Mouse (Mus musculus): ENCODE measurements around the gene Cdc42ep2. TPM values are rescaled to one million over a fixed set of nuclear protein-coding genes. Genes with fewer than 3 reads are reported as not detected.

The Cdc42ep2 gene
- polyA plus RNA-seq, 1 experiment from 2014 or later: 16.9 TPM

- peak overlapping the region; percentile 30; the same call in 1 of the 2 replicates for H3K4me2 ChIP-seq (replicated peaks)
- ATAC-seq (ENCODE audit: low FRiP score): no peak
- 0 out of 2 replicates have a peak overlapping the region, but pooled peaks have one; percentile 3 for H3K9ac ChIP-seq
- 54% methylated on average over 21 of the region's 21 CpGs for whole genome bisulfite sequencing
- no peaks in the 10 kb centered on the region for H3K27me3 ChIP-seq (ENCODE audit: control insufficient read depth, insufficient read depth, low read length)
- peaks cover 9% of the 10 kb centered on the region; the same call in 1 of the 2 replicates for H3K4me1 ChIP-seq (replicated peaks; ENCODE audit: control insufficient read depth, insufficient read depth, low read length)
- H3K27ac ChIP-seq: peak overlapping the region; percentile 71
- no peaks in the 10 kb centered on the region for H3K36me3 ChIP-seq (replicated peaks; ENCODE audit: control insufficient read depth, insufficient read depth)
- H3K4me3 ChIP-seq (replicated peaks; ENCODE audit: low read length): no peak overlapping the region
- no peak for DNase-seq (ENCODE audit: low spot score)
- H3K9me3 ChIP-seq (ENCODE audit: control insufficient read depth, low read length): no peaks in the 10 kb centered on the region
These were observed 12.6 kb upstream of the Cdc42ep2 start for GRCm38 (mm10) chr19:5937095-5937835.

- no peak overlapping the region for H3K4me3 ChIP-seq (replicated peaks; ENCODE audit: low read length)
- no peak overlapping the region for H3K4me2 ChIP-seq (replicated peaks)
- no peaks in the 10 kb centered on the region for H3K9me3 ChIP-seq (ENCODE audit: control insufficient read depth, low read length)
- ATAC-seq (ENCODE audit: low FRiP score) (no peak), DNase-seq (ENCODE audit: low spot score) (no peak)
- no peak overlapping the region for H3K9ac ChIP-seq
- no peak overlapping the region for H3K27ac ChIP-seq
- WGBS: 87% methylated on average over 5 of the region's 5 CpGs
- H3K36me3 ChIP-seq (replicated peaks; ENCODE audit: control insufficient read depth, insufficient read depth): no peaks in the 10 kb centered on the region
- peaks cover 9% of the 10 kb centered on the region; the same call in 1 of the 2 replicates for H3K4me1 ChIP-seq (replicated peaks; ENCODE audit: control insufficient read depth, insufficient read depth, low read length)
- H3K27me3 ChIP-seq (ENCODE audit: control insufficient read depth, insufficient read depth, low read length): no peaks in the 10 kb centered on the region
These were observed 11.1 kb upstream of the Cdc42ep2 start for GRCm38 (mm10) chr19:5935691-5936090.

GRCm38 (mm10) chr19:5935266-5935665 is 10.7 kb upstream of the Cdc42ep2 start:
- peaks cover 9% of the 10 kb centered on the region; the same call in 1 of the 2 replicates for H3K4me1 ChIP-seq (replicated peaks; ENCODE audit: control insufficient read depth, insufficient read depth, low read length)
- H3K4me3 ChIP-seq (replicated peaks; ENCODE audit: low read length): no peak overlapping the region
- H3K27me3 ChIP-seq (ENCODE audit: control insufficient read depth, insufficient read depth, low read length): no peaks in the 10 kb centered on the region
- ATAC-seq (ENCODE audit: low FRiP score) (no peak), DNase-seq (ENCODE audit: low spot score) (no peak)
- no peak overlapping the region for H3K9ac ChIP-seq
- H3K27ac ChIP-seq: no peak overlapping the region
- 75% methylated on average over 3 of the region's 3 CpGs for WGBS
- no peaks in the 10 kb centered on the region for H3K9me3 ChIP-seq (ENCODE audit: control insufficient read depth, low read length)
- H3K4me2 ChIP-seq (replicated peaks): no peak overlapping the region
- H3K36me3 ChIP-seq (replicated peaks; ENCODE audit: control insufficient read depth, insufficient read depth): no peaks in the 10 kb centered on the region

- Histone ChIP-seq H3K36me3 (replicated peaks; ENCODE audit: control insufficient read depth, insufficient read depth) (no peaks in the 10 kb centered on the region), H3K9ac (no peak overlapping the region), H3K27ac (no peak overlapping the region), H3K4me3 (replicated peaks; ENCODE audit: low read length) (no peak overlapping the region), H3K27me3 (ENCODE audit: control insufficient read depth, insufficient read depth, low read length) (no peaks in the 10 kb centered on the region), H3K4me1 (replicated peaks; ENCODE audit: control insufficient read depth, insufficient read depth, low read length) (0 out of 2 replicates have a peak, but pooled peaks cover 4% of the 10 kb centered on the region), H3K9me3 (ENCODE audit: control insufficient read depth, low read length) (no peaks in the 10 kb centered on the region), H3K4me2 (replicated peaks) (no peak overlapping the region)
- DNase-seq (ENCODE audit: low spot score): no peak
- no peak for ATAC-seq (ENCODE audit: low FRiP score)
- 73% methylated on average over 14 of the region's 14 CpGs for WGBS
These were observed 5.3 kb upstream of the Cdc42ep2 start for GRCm38 (mm10) chr19:5929634-5930596.

GRCm38 (mm10) chr19:5928546-5928945 is 3.9 kb upstream of the Cdc42ep2 start:
- Histone ChIP-seq H3K4me3 (replicated peaks; ENCODE audit: low read length) (no peak overlapping the region), H3K9ac (no peak overlapping the region), H3K36me3 (replicated peaks; ENCODE audit: control insufficient read depth, insufficient read depth) (no peaks in the 10 kb centered on the region), H3K9me3 (ENCODE audit: control insufficient read depth, low read length) (no peaks in the 10 kb centered on the region), H3K4me2 (replicated peaks) (no peak overlapping the region), H3K27ac (no peak overlapping the region), H3K27me3 (ENCODE audit: control insufficient read depth, insufficient read depth, low read length) (no peaks in the 10 kb centered on the region), H3K4me1 (replicated peaks; ENCODE audit: control insufficient read depth, insufficient read depth, low read length) (peaks cover 4% of the 10 kb centered on the region; the same call in 1 of the 2 replicates)
- 81% methylated on average over 3 of the region's 3 CpGs for WGBS
- DNase-seq (ENCODE audit: low spot score) (no peak), ATAC-seq (ENCODE audit: low FRiP score) (no peak)

GRCm38 (mm10) chr19:5928104-5928503 is 3.5 kb upstream of the Cdc42ep2 start:
- Histone ChIP-seq H3K9me3 (ENCODE audit: control insufficient read depth, low read length) (no peaks in the 10 kb centered on the region), H3K27ac (no peak overlapping the region), H3K27me3 (ENCODE audit: control insufficient read depth, insufficient read depth, low read length) (no peaks in the 10 kb centered on the region), H3K4me1 (replicated peaks; ENCODE audit: control insufficient read depth, insufficient read depth, low read length) (peaks cover 6% of the 10 kb centered on the region; the same call in 1 of the 2 replicates), H3K9ac (no peak overlapping the region), H3K4me3 (replicated peaks; ENCODE audit: low read length) (no peak overlapping the region), H3K36me3 (replicated peaks; ENCODE audit: control insufficient read depth, insufficient read depth) (no peaks in the 10 kb centered on the region), H3K4me2 (replicated peaks) (no peak overlapping the region)
- WGBS: 89% methylated on average over 6 of the region's 6 CpGs
- DNase-seq (ENCODE audit: low spot score) (no peak), ATAC-seq (ENCODE audit: low FRiP score) (no peak)

- Histone ChIP-seq H3K36me3 (replicated peaks; ENCODE audit: control insufficient read depth, insufficient read depth) (no peaks in the 10 kb centered on the region), H3K27ac (no peak overlapping the region), H3K4me3 (replicated peaks; ENCODE audit: low read length) (no peak overlapping the region), H3K4me2 (replicated peaks) (no peak overlapping the region), H3K9me3 (ENCODE audit: control insufficient read depth, low read length) (no peaks in the 10 kb centered on the region), H3K27me3 (ENCODE audit: control insufficient read depth, insufficient read depth, low read length) (no peaks in the 10 kb centered on the region), H3K4me1 (replicated peaks; ENCODE audit: control insufficient read depth, insufficient read depth, low read length) (peaks cover 6% of the 10 kb centered on the region; the same call in 1 of the 2 replicates), H3K9ac (no peak overlapping the region)
- ATAC-seq (ENCODE audit: low FRiP score) (no peak), DNase-seq (ENCODE audit: low spot score) (no peak)
- WGBS: 78% methylated on average over 8 of the region's 8 CpGs
These were observed 2.9 kb upstream of the Cdc42ep2 start for GRCm38 (mm10) chr19:5927532-5927931.

GRCm38 (mm10) chr19:5927026-5927425 is 2.4 kb upstream of the Cdc42ep2 start:
- no peak overlapping the region for H3K9ac ChIP-seq
- no peaks in the 10 kb centered on the region for H3K9me3 ChIP-seq (ENCODE audit: control insufficient read depth, low read length)
- no peaks in the 10 kb centered on the region for H3K27me3 ChIP-seq (ENCODE audit: control insufficient read depth, insufficient read depth, low read length)
- no peak overlapping the region for H3K4me2 ChIP-seq (replicated peaks)
- ATAC-seq (ENCODE audit: low FRiP score) (no peak), DNase-seq (ENCODE audit: low spot score) (peak; percentile 20)
- H3K36me3 ChIP-seq (replicated peaks; ENCODE audit: control insufficient read depth, insufficient read depth): no peaks in the 10 kb centered on the region
- H3K27ac ChIP-seq: no peak overlapping the region
- H3K4me1 ChIP-seq (replicated peaks; ENCODE audit: control insufficient read depth, insufficient read depth, low read length): peaks cover 10% of the 10 kb centered on the region; the same call in 1 of the 2 replicates
- WGBS: 77% methylated on average over 11 of the region's 11 CpGs
- no peak overlapping the region for H3K4me3 ChIP-seq (replicated peaks; ENCODE audit: low read length)

- ATAC-seq (ENCODE audit: low FRiP score) (no peak), DNase-seq (ENCODE audit: low spot score) (no peak)
- Histone ChIP-seq H3K9ac (peak overlapping the region; percentile 70), H3K9me3 (ENCODE audit: control insufficient read depth, low read length) (no peaks in the 10 kb centered on the region), H3K27ac (no peak overlapping the region), H3K4me3 (replicated peaks; ENCODE audit: low read length) (peak overlapping the region; percentile 61), H3K4me2 (replicated peaks) (peak overlapping the region; percentile 69), H3K27me3 (ENCODE audit: control insufficient read depth, insufficient read depth, low read length) (no peaks in the 10 kb centered on the region), H3K36me3 (replicated peaks; ENCODE audit: control insufficient read depth, insufficient read depth) (no peaks in the 10 kb centered on the region), H3K4me1 (replicated peaks; ENCODE audit: control insufficient read depth, insufficient read depth, low read length) (peaks cover 16% of the 10 kb centered on the region; the same call in 1 of the 2 replicates)
- WGBS: 36% methylated on average over 11 of the region's 11 CpGs
These were observed 767 bp upstream of the Cdc42ep2 start for GRCm38 (mm10) chr19:5925311-5925855.

Measured in hindbrain, embryonic 14.5 days (tissue).